In the genomic region with DNA sequence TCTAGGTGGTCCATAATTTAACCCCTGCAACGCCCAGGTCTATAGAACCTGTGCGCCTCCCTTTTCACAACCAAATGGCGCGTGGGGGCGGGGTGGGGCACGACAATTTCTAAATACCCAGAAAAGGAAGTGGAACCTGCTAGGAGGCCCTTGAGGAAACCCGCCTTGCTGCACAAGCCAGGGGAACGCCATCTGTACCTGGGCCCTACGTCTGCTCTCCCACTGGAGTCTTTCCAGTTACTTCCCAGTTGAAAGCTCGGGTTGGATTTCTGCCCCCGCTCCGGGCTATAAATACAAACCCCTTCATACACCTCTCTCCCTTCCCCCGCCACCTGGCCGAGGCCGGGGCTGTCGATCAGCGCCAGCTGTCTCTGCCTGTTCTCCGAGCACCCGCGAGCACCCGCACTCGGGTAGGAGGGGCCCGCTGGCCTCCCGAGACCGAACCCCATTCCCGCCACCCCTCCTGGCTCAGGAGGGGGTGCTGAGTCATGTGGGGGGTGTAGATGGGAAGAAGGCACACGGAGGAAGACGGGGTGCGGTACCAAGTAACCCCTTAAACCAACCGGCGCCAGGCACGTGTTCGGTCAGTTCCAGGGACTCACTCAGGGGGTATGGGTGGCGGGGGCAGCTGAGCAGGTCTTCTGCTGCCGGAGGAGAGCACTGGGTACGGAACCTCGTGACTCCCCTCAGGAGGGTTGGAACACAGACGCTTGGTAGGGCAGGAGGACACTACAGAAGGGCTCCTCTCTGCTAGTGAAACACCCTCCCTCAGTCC, we compare ENCODE assay signal across 1 mouse cellular context.
TF ChIP-seq lines count a peak whose summit lies in the region.

No protein-coding gene starts in this region.

TF ChIP-seq in C2C12, 6 proteins besides CTCF, POLR2A, EP300 and RAD21:
- TF ChIP-seq MYOG (IDR thresholded peaks at IDR 0.05; ENCODE audit: control insufficient read depth, extremely low read depth, insufficient read length) (no peak), MYOD1 (IDR thresholded peaks at IDR 0.05; ENCODE audit: control insufficient read depth, insufficient read length, low read depth) (peak; percentile 68), CEBPB (IDR thresholded peaks at IDR 0.05; ENCODE audit: low read depth) (no peak), MAX (IDR thresholded peaks at IDR 0.05) (peak; percentile 24)
